Mouse (Mus musculus): ENCODE data around the gene Cacna2d1. TPM values are rescaled to one million over a fixed set of nuclear protein-coding genes. Genes with fewer than 3 reads are reported as not detected.

Cacna2d1 gene
- total RNA-seq, 2 experiments from 2014 or later, result 196 to 198 TPM

DNA sequence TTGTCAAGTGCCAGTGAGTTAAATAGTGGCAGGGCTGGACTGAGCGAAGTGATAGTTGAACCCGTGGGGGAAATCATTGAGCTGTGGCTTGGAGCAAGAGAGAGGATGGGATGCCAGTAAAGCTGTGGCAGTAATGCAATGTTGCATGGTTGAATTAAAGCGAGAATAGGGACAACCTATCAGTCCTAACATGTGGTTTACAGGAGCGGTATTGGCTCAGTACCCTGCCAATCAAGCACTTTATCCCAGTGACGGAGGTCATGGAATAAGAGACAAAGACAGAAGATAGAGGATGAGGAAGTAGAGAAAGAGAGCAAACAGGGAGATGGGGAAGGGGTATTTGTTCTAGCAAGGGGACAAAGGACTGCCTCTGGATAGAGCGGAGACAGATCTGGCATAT is 187.6 kb downstream of the Cacna2d1 start:
- no peak overlapping the region for H3K4me3 ChIP-seq
- H3K27ac ChIP-seq, result no peak overlapping the region
- intact Hi-C loops (cut with DNase I), result no loop called here
- no peak for DNase-seq (ENCODE audit: extremely low spot score in 1 of 2, low spot score in 2 of 2)
- TF ChIP-seq CTCF (IDR thresholded peaks at IDR 0.05), result no peak

GRCm38 (mm10) chr5:16134286-16135094 is 200.0 kb downstream of the Cacna2d1 start:
- no peak for TF ChIP-seq CTCF (IDR thresholded peaks at IDR 0.05)
- no peak for DNase-seq (ENCODE audit: extremely low spot score in 1 of 2, low spot score in 2 of 2)
- Histone ChIP-seq H3K4me3 (no peak overlapping the region), H3K27ac (peak overlapping the region; percentile 49; the same call in 1 of the 2 replicates)
- intact Hi-C loops (cut with DNase I), result no loop called here

DNA sequence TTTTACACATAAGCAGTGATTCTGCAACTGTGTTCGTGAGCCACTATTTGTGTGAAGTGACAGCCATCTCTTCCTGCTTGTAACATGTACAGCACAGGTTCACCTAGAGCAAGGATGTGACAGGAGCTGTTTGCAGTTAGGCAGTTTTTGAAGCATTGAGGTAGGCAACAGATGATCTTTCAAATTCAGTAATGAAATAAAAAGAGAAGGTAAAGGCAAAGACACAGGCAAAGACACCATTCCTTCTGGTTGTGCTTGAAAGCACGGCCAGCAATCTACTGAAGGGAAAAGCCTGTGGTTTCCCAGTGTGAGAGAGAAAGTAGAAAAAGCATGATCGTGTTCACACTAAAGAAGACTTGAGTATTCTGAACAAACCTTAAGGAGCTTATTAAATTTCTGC is 201.5 kb downstream of the Cacna2d1 start:
- no peak for DNase-seq (ENCODE audit: extremely low spot score in 1 of 2, low spot score in 2 of 2)
- Histone ChIP-seq H3K4me3 (no peak overlapping the region), H3K27ac (no peak overlapping the region)
- TF ChIP-seq CTCF (IDR thresholded peaks at IDR 0.05), result no peak
- intact Hi-C loops (cut with DNase I), result no loop called here

- Histone ChIP-seq H3K27ac (no peak overlapping the region), H3K4me3 (no peak overlapping the region)
- TF ChIP-seq CTCF (IDR thresholded peaks at IDR 0.05), result no peak
- DNase-seq (ENCODE audit: extremely low spot score in 1 of 2, low spot score in 2 of 2), result no peak
- intact Hi-C loops (cut with DNase I), result no loop called here
These were observed 202.3 kb downstream of the Cacna2d1 start for GRCm38 (mm10) chr5:16136839-16137238.

GRCm38 (mm10) chr5:16146602-16147001 is 212.1 kb downstream of the Cacna2d1 start:
- H3K27ac ChIP-seq, result no peak overlapping the region
- H3K4me3 ChIP-seq, result no peak overlapping the region
- no peak for TF ChIP-seq CTCF (IDR thresholded peaks at IDR 0.05)
- intact Hi-C loops (cut with DNase I), result no loop called here
- no peak for DNase-seq (ENCODE audit: extremely low spot score in 1 of 2, low spot score in 2 of 2)

- DNase-seq (ENCODE audit: extremely low spot score in 1 of 2, low spot score in 2 of 2), result no peak
- no peak for TF ChIP-seq CTCF (IDR thresholded peaks at IDR 0.05)
- Histone ChIP-seq H3K27ac (no peak overlapping the region), H3K4me3 (no peak overlapping the region)
- intact Hi-C loops (cut with DNase I), result no loop called here
These were observed 221.1 kb downstream of the Cacna2d1 start for GRCm38 (mm10) chr5:16155375-16156284.

GRCm38 (mm10) chr5:16163270-16163669 is 228.8 kb downstream of the Cacna2d1 start:
- H3K4me3 ChIP-seq, result no peak overlapping the region
- no peak for DNase-seq (ENCODE audit: extremely low spot score in 1 of 2, low spot score in 2 of 2)
- H3K27ac ChIP-seq, result no peak overlapping the region
- intact Hi-C loops (cut with DNase I), result no loop called here
- TF ChIP-seq CTCF (IDR thresholded peaks at IDR 0.05), result no peak

- intact Hi-C loops (cut with DNase I), result no loop called here
- no peak for TF ChIP-seq CTCF (IDR thresholded peaks at IDR 0.05)
- H3K27ac ChIP-seq, result no peak overlapping the region
- H3K4me3 ChIP-seq, result no peak overlapping the region
- DNase-seq (ENCODE audit: extremely low spot score in 1 of 2, low spot score in 2 of 2), result no peak
These were observed 231.8 kb downstream of the Cacna2d1 start for GRCm38 (mm10) chr5:16166117-16166867.

DNA sequence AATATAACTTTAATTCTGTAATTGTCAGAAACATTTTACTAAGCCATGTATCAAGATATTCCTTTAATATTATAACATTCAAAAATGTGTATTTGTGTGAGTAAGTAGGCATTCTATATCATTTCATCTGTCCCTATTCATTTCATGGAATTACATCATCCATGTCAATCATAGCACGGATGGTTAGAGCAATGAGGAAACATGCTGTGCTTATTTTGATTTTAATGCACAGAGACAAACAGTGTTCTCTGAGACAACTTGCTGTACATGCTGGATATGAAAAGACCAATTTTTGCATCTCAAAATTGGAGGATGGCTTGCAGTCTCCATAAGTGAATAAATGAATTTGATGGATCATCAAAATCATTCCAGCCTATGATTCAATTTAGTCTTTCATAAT is 232.4 kb downstream of the Cacna2d1 start:
- Histone ChIP-seq H3K27ac (no peak overlapping the region), H3K4me3 (no peak overlapping the region)
- no peak for TF ChIP-seq CTCF (IDR thresholded peaks at IDR 0.05)
- intact Hi-C loops (cut with DNase I), result no loop called here
- DNase-seq (ENCODE audit: extremely low spot score in 1 of 2, low spot score in 2 of 2), result no peak

DNA sequence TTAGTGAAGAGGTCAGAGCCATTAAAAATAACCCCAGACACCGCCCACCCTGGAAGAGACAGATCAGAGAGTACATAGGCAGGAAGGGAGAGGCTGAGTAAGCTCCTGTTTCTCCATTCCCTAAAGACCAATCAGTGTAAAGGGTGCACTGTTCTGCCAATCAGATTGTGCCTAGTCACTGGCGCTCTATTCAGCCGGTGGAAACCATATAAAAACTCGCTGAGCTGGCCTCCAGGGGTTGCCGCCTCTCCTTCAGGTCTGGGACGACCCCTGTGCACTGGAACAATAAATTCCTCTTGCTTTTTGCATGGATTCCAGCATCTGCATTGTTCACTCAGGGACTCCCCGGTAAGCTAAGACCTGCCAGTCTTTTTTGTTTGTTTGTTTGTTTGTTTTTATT is 246.6 kb downstream of the Cacna2d1 start:
- intact Hi-C loops (cut with DNase I), result no loop called here
- Histone ChIP-seq H3K4me3 (no peak overlapping the region), H3K27ac (no peak overlapping the region)
- no peak for TF ChIP-seq CTCF (IDR thresholded peaks at IDR 0.05)
- no peak for DNase-seq (ENCODE audit: extremely low spot score in 1 of 2, low spot score in 2 of 2)

GRCm38 (mm10) chr5:16184064-16184463 is 249.6 kb downstream of the Cacna2d1 start:
- DNase-seq (ENCODE audit: extremely low spot score in 1 of 2, low spot score in 2 of 2), result no peak

GRCm38 (mm10) chr5:16187931-16188330 is 253.4 kb downstream of the Cacna2d1 start:
- DNase-seq (ENCODE audit: extremely low spot score in 1 of 2, low spot score in 2 of 2), result no peak
- no peak for TF ChIP-seq CTCF (IDR thresholded peaks at IDR 0.05)
- intact Hi-C loops (cut with DNase I), result no loop called here
- no peak overlapping the region for H3K4me3 ChIP-seq
- no peak overlapping the region for H3K27ac ChIP-seq

More at GRCm38 (mm10) chr5:16184064-16184463, 249.6 kb downstream of the Cacna2d1 start:
- Histone ChIP-seq H3K27ac (no peak overlapping the region), H3K4me3 (no peak overlapping the region)
- no peak for TF ChIP-seq CTCF (IDR thresholded peaks at IDR 0.05)
- intact Hi-C loops (cut with DNase I), result no loop called here

Data from left cerebral cortex, adult 2 months (tissue).